In genomic region chr4:131875242-131875641, GRCm38 (mm10) we compare ENCODE assay signal across 8 mouse cellular contexts. TPM values are rescaled to one million over a fixed set of nuclear protein-coding genes. Genes with fewer than 3 reads are reported as not detected.
A peak's percentile ranks its signal among the peaks of the same experiment; 100 is the strongest.
DNase-seq lines count a peak whose midpoint lies in the region; ATAC-seq and TF ChIP-seq lines count a peak whose summit lies in the region.

No protein-coding gene starts in this region.

- H3K4me2 ChIP-seq in neural tube, embryonic 11.5 days (ENCODE audit: low read depth), result peak overlapping the region; percentile 90
- peak overlapping the region; percentile 81 for H3K4me2 ChIP-seq in liver, embryonic 12.5 days

- 21% methylated on average over 3 of the region's 3 CpGs for WGBS in cerebellum, adult 2 months
- whole genome bisulfite sequencing in neural tube, embryonic 11.5 days, result 47% methylated on average over 3 of the region's 3 CpGs
- WGBS in liver, embryonic 12.5 days (ENCODE audit: insufficient replicate concordance), result 30% methylated on average over 3 of the region's 3 CpGs

- DNase-seq in cerebellum, adult 2 months, result no peak
- no peak for DNase-seq in cerebellum, postnatal 10 days
- no peak for DNase-seq in neural tube, embryonic 11.5 days (ENCODE audit: low spot score)
- no peak for DNase-seq in neural tube, embryonic 10.5 days (ENCODE audit: extremely low spot score, low spot score)
- no peak for DNase-seq in urinary bladder, adult 2 months (ENCODE audit: low spot score)
- DNase-seq in cerebellum, adult 11-12 months, result no peak
- no peak for DNase-seq in layer of hippocampus, adult 11-12 months (ENCODE audit: low spot score)

- no peak for ATAC-seq in neural tube, embryonic 11.5 days (ENCODE audit: insufficient read depth, low FRiP score, low TSS enrichment)
- no peak for ATAC-seq in liver, embryonic 12.5 days

- no peak for TF ChIP-seq CTCF in cerebellum, adult 2 months (IDR thresholded peaks at IDR 0.05; ENCODE audit: borderline replicate concordance, insufficient read depth, low read depth, low read length)

- no peak overlapping the region for H3K27ac ChIP-seq in cerebellum, adult 2 months (ENCODE audit: insufficient read depth, low read length)
- H3K27ac ChIP-seq in neural tube, embryonic 11.5 days (ENCODE audit: low read depth, low read length), result no peak overlapping the region
- H3K27ac ChIP-seq in liver, embryonic 12.5 days, result no peak overlapping the region

- no peaks in the 10 kb centered on the region for H3K9me3 ChIP-seq in neural tube, embryonic 11.5 days (ENCODE audit: control insufficient read depth, low read length)
- H3K9me3 ChIP-seq in liver, embryonic 12.5 days (replicated peaks), result no peaks in the 10 kb centered on the region

- peak overlapping the region; percentile 26 for H3K4me3 ChIP-seq in cerebellum, adult 2 months (replicated peaks; ENCODE audit: insufficient read depth, low read depth, low read length)
- peak overlapping the region; percentile 97 for H3K4me3 ChIP-seq in neural tube, embryonic 11.5 days (ENCODE audit: low read depth, low read length)
- peak overlapping the region; percentile 98 for H3K4me3 ChIP-seq in liver, embryonic 12.5 days

- H3K9ac ChIP-seq in neural tube, embryonic 11.5 days (ENCODE audit: low read length), result peak overlapping the region; percentile 100
- peak overlapping the region; percentile 100 for H3K9ac ChIP-seq in liver, embryonic 12.5 days

- H3K4me1 ChIP-seq in cerebellum, adult 2 months (ENCODE audit: control insufficient read depth, insufficient read depth, low read length), result peaks cover 3% of the 10 kb centered on the region; the same call in 1 of the 2 replicates
- peaks cover 17% of the 10 kb centered on the region for H3K4me1 ChIP-seq in neural tube, embryonic 11.5 days (ENCODE audit: control insufficient read depth, insufficient read depth, low read length)
- peaks cover 57% of the 10 kb centered on the region for H3K4me1 ChIP-seq in liver, embryonic 12.5 days

- TF ChIP-seq POLR2A in cerebellum, adult 2 months (IDR thresholded peaks at IDR 0.05; ENCODE audit: borderline replicate concordance, insufficient read depth, low read length), result no peak

- no peaks in the 10 kb centered on the region for H3K36me3 ChIP-seq in neural tube, embryonic 11.5 days (ENCODE audit: control insufficient read depth, insufficient read depth, low read length)
- H3K36me3 ChIP-seq in liver, embryonic 12.5 days, result no peaks in the 10 kb centered on the region; the same call in 1 of the 2 replicates

- no peaks in the 10 kb centered on the region for H3K27me3 ChIP-seq in cerebellum, adult 2 months (ENCODE audit: control insufficient read depth, insufficient read depth, low read length)
- H3K27me3 ChIP-seq in neural tube, embryonic 11.5 days (ENCODE audit: control insufficient read depth, insufficient read depth, low read length), result no peaks in the 10 kb centered on the region
- H3K27me3 ChIP-seq in liver, embryonic 12.5 days (replicated peaks), result no peaks in the 10 kb centered on the region

RNA-seq across cellular contexts. Expression of gene Srsf4, which starts 1.8 kb away (rescaled TPM):
- 77.6 and 81.9 TPM in 2 replicates for polyA plus RNA-seq in cerebellum, adult 2 months (2012; rRNA removed)
- 136 and 144 TPM in 2 replicates for polyA plus RNA-seq in neural tube, embryonic 11.5 days (2014; fragmentation: Nextera tagmentation; extraction: Ambion mirVana)
- polyA plus RNA-seq in liver, embryonic 12.5 days (2016; fragmentation: Nextera tagmentation; extraction: Ambion mirVana), result 94.9 and 97.5 TPM in 2 replicates
- polyA plus RNA-seq in urinary bladder, adult 2 months (2012; rRNA removed), result 48.1 and 60.6 TPM in 2 replicates

RNA-seq across cellular contexts. Expression of gene Mecr, which starts 32.0 kb away (rescaled TPM):
- polyA plus RNA-seq in cerebellum, adult 2 months (2012; rRNA removed), result 41.0 and 43.8 TPM in 2 replicates
- 38.4 and 41.9 TPM in 2 replicates for polyA plus RNA-seq in neural tube, embryonic 11.5 days (2014; fragmentation: Nextera tagmentation; extraction: Ambion mirVana)
- 44.4 and 49.4 TPM in 2 replicates for polyA plus RNA-seq in liver, embryonic 12.5 days (2016; fragmentation: Nextera tagmentation; extraction: Ambion mirVana)
- 33.9 and 39.6 TPM in 2 replicates for polyA plus RNA-seq in urinary bladder, adult 2 months (2012; rRNA removed)

RNA-seq across cellular contexts. Expression of gene Ptpru, which starts 37.2 kb away (rescaled TPM):
- polyA plus RNA-seq in cerebellum, adult 2 months (2012; rRNA removed), result 46.1 and 47.3 TPM in 2 replicates
- polyA plus RNA-seq in neural tube, embryonic 11.5 days (2014; fragmentation: Nextera tagmentation; extraction: Ambion mirVana), result 10.2 and 13.3 TPM in 2 replicates
- 2.7 and 2.8 TPM in 2 replicates for polyA plus RNA-seq in liver, embryonic 12.5 days (2016; fragmentation: Nextera tagmentation; extraction: Ambion mirVana)
- 73.3 and 73.6 TPM in 2 replicates for polyA plus RNA-seq in urinary bladder, adult 2 months (2012; rRNA removed)

RNA-seq across cellular contexts. Expression of gene Tmem200b, which starts 46.3 kb away (rescaled TPM):
- 26.3 and 29.5 TPM in 2 replicates for polyA plus RNA-seq in cerebellum, adult 2 months (2012; rRNA removed)
- polyA plus RNA-seq in neural tube, embryonic 11.5 days (2014; fragmentation: Nextera tagmentation; extraction: Ambion mirVana), result 1.4 TPM in 2 replicates
- 0.81 and 1.3 TPM in 2 replicates for polyA plus RNA-seq in liver, embryonic 12.5 days (2016; fragmentation: Nextera tagmentation; extraction: Ambion mirVana)
- 45.2 and 52.6 TPM in 2 replicates for polyA plus RNA-seq in urinary bladder, adult 2 months (2012; rRNA removed)

Comparison
In these comparisons a context has a peak if more than half of its experiments do, and no peak if none do; other contexts are left out.
1. H3K4me3 ChIP-seq: peak in every context shown above with its lines; median percentile 98 in liver, embryonic 12.5 days; 97 in neural tube, embryonic 11.5 days; 26 in cerebellum, adult 2 months.